Mouse (Mus musculus) urinary bladder, postnatal 25 days (tissue): Measurements from ENCODE around the gene Rpa2.
A peak's percentile ranks its signal among the peaks of the same experiment; 100 is the strongest.
"Not testable (repeated sequence)": the region's sequence is repeated elsewhere in the genome, so short reads cannot be mapped to it uniquely, and the experiment has no call there.

Experiments
- DNase-seq: peaks from one replicate; pipeline ENCODE4 v3.0.0; 2022; ENCODE audit warnings: low spot score

Gene Rpa2

DNA sequence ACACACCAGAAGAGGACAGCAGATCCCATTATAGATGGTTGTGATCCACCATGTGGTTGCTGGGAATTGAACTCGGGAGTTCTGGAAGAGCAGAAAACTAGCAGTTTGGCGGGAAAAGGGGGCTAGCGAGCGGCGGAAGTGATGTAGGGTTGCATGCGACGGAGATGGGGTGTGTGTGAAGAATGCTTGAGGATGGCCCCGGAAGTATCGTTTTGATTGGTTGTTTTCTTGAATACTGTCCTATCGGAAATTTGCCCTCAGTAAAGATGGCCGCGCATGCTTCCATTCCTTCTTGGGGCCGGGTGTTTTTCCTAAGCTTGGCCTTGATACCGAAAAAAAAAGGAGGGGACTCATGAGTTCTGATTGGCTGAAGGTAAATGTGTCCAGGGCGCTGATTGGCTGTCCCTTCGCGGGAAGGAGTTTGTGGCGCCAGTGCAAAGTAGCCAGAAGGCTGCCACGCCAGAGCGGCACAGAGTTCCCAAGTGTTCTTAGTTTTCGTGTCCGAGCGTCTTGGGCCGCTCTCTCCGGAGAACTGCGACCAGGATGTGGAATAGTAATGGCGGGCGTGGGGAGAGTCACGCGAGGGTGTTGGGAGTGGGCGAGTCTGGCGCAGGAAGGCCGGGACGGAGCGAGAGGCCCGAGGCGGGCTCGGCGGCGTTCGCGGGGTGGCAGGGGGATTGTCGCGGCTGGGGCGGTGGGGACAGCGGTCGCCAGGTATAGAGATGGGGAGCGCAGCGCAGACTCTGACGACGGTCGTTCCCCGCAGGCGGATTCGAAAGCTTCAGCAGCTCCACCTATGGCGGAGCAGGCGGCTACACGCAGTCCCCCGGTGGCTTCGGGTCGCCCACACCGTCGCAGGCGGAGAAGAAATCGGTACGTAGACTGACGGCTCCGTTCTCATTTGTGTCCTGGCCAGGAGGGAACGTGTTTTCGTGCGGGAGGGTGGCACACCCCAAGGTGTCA lies at the start of gene Rpa2:
TSS of gene Rpa2 (plus strand) at position 419 of the 963 bp plus-strand sequence.
- DNase-seq, result peak; percentile 94

DNA sequence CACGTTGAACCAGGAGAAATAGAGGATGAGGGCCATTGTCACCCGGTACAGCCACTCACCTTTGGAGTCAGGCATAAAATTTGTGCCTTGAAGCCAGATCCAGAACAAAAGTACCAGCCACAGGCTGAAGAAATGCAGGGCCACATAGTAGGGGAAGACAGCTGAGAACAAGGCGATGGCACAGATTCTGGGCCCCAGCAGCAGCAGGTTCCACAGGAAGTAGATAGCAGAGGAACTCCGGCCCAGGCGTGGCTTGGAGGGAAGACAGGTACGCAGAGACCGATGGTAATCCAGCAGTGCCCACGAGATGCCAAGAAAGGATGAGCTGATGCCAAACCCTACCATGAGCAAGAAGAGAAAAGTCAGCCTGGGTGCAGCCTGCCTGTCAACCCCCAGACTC lies 39.9 kb upstream of the Rpa2 start:
- DNase-seq, result no peak

DNA sequence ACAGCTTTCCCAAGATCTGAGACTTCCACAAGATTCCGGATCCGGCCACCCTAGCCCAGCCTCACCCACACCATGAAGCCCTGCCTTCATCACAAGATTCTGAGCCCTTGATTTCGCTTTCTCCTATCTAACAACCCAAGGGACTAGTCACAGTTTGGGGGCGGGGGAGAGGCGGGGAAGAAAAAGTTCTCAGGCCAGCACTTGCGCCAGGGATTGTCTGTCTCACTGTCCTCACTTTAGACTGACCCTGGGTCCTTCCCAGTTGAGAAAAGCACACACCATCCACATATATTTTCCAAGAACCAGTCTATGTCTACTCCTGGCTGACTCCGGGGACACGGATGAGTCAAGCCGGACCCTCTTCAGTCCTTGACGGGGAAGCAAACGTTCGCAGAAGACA lies 36.5 kb upstream of the Rpa2 start:
- no peak for DNase-seq

DNA sequence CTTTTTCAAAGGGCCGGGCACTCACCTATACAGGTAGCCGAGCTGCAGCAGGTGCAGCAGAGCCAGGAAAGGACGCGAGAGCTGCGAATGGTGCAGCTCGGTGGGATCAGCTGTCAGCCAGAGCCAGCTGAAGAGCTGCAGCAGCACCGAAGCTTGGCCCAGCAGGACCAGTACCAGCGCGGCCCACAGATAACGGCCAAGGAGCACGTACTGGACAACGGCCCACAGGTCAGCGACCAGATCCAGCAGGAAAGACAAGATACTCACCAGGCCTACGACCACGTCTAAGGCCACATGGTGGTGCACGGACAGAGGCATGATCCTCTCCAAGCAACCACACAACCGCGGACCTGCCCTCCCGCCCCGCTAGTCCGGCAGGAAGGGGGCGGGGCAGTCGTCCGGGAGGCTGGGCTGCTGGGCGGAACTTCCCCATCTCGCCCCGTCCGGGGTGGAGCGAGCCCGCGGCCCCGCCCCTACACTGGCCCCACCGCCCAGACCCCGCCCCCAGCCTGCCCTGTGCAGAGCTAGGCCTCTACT lies 35.9 kb upstream of the Rpa2 start, which contains the start of gene Xkr8:
TSS of gene Xkr8 (minus strand) at position 399 of the 537 bp plus-strand sequence.
- peak; percentile 93 for DNase-seq

DNA sequence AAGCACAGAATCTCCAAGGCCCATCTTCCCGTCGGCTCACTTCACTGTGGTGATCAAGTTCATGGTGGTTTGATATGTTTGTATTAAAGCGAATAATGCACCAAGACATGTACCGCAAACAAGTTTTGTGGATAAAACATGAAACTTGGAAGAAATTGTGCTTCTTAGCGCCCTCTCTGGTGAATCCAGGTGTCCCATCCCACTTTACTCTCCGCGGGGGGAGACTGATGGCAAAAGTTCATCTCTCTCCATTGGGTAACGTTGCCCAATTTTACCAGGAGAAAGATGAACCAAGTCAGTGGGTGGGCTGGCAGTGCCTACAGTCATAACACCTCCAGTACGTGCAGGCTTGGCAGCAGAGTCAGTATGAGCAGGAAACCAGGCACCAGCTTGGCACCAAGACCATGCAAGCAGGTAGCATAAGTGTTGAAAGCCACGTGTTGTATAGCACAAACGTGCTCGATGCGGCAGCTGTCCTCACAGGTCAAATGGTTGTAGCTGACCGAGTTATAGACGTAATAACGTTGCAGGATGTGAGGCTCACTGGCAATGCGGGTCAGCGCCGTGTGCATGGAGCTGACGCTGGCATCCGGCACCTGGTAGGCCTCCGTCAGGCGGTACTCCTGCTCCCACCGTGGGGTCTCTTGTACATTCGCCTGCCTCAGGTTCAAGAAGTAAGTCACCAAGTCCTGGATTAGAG lies 34.9 kb upstream of the Rpa2 start:
- no peak for DNase-seq

DNA sequence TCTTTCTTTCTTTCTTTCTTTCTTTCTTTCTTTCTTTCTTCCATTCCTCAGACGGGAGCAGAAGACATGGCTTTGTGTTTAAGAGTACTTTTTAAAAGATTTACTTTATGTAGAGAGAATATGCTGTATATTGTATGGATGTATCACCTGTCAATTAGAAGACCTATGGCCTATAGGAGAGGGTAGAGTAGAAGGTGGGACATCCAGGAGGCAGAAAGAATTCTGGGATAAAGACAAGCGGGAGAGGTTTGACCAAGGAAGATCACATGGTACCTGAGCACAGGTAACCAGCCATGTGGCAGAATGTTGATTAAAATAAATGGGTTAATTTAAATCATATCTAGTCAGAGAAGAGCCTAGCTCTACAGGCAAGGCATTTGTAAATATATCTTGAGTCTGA lies 33.4 kb upstream of the Rpa2 start:
- no peak for DNase-seq

DNA sequence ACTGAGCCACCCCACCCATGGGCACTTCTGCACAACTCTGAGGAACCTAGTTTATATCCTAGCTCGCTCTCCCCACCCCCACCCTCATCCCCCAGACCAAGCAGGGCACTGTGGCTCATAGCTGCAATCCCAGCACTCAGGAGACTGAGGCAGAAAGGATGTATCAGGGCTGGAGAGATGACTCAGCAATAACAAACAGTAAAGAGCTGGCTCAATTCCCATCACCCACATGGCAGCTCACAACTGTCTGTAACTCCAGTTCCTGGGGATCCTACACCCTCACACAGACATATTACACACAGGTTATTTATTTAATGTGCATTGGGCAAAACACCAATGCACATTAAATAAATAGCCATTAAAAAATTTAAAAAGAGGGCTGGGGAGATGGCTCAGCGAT lies 32.7 kb upstream of the Rpa2 start:
- no peak for DNase-seq

DNA sequence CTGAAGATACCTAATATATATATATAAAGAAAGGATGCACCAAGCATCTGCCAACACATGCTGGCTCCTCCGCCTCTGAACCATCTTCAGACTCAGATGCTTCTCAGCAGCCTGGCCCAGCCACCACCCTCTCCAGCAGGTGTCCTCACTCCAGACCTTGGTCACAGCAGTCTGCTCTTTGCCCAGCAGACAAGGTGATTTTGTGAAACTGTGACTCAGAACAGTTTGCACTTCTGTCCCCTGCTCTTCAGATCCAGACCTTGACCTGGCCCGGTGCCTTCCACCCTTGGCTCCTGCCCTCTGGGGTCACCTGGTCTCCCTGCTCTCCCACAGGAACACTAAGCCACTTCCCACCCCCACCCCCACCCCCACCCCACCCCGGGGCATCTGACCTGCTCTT lies 32.2 kb upstream of the Rpa2 start:
- no peak for DNase-seq

DNA sequence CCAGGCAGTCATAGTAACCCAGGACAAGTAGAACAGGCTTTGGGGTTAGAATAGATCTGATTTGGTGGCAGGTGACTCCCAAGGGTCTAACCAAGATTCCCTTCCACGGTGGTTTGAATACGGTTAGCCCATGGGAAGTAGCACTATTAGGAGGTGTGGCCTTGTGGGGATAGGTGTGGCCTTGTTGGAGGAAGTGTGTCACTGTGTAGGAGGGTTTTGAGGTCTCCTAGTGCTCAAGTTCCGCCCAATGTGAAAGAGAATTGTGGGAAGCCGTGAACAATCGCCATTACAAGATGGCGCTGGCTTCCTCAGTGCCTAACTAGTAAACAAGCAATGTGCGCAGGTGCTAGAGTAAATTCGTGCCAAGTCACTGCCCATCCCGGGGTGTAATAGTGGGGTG lies 31.0 kb upstream of the Rpa2 start:
- DNase-seq, result not testable (repeated sequence)

DNA sequence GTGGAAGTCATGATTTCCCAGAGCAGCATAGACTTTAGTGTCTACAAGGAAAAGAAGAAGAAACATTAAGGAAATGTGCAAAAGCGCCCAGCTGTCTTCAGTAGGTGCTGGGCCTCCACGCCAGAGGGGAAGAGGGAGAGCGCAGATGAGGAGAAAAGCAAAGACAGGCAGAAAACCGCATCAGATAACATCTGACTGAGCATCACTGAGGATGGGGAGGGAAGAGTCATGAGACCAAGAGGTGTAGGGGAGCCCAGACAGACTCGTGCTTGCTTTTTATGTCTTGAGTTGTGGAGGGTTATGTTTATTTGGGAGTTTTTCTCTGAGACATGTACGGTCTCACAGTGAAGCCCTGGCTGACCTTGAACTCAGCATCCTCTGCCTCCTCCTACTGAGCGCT lies 26.6 kb upstream of the Rpa2 start:
- DNase-seq, result no peak

DNA sequence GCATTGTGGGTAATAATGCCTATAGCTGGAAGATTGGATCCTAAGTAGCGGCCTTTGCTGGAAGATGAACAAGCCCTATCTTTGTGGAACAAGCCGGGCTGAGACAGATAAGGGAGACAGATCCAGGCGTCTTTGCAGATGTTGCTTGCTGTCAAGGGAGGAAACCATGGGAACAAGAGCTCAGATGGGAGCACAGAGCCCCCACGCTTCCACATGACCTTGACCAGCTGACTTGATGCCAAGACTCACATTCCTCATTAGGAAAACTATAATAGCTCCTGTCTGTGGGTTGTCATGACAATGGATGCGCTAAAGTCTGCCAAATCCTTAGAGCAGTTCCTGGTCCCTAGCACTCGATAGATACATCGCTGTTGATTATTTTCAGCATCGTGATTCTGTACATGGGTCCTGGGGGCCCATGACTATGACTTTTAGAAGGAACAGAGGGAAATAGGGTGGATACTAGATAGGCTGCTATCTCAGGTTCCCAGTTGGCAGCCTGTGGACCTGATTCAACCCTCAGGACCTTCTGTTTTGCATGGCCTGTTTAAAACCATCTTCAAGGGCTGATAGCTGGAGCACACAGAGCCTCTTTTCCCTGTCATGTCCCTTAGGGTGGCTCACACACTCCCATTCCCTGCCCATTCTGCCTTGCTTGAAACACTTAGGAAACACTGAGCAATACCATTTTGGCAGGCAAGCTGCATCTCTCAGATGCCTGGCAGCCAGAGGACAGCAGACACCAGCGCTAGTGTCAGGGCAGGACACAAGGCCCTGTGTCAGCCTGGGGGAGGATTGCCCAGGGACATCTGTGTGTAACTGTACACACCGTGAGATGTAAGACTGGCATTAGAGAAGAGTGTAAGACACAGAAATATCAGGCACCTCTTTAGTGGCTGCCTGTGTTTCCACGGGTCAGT lies 23.9 kb upstream of the Rpa2 start:
- no peak for DNase-seq

DNA sequence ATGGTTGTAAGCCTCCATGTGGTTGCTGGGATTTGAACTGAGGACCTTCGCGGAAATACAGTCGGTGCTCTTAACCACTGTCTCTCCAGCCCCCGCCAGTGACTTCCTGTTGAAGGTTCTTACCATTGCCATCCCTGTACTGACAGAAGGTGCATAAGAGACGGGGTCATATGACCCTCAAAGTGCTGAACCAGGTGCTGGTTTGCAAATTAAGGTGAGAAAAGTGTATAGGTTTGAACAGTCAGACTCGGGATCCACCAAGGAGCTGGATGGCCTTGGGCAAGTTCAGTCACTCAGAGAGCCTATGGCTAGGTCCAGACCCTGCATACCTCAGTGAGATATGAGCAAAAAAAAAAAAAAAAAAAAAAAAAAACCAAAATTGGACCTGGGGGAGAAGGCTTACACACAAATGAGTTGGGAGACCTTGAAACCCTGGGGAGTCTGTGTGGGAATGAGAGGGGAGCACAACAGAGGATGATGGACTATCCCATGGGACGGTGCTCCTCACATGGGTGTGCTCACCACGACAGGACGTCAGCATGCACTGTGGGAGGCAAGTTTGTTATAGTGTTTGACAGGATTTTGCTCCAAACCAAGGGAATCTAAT lies 21.1 kb upstream of the Rpa2 start:
- no peak for DNase-seq

DNA sequence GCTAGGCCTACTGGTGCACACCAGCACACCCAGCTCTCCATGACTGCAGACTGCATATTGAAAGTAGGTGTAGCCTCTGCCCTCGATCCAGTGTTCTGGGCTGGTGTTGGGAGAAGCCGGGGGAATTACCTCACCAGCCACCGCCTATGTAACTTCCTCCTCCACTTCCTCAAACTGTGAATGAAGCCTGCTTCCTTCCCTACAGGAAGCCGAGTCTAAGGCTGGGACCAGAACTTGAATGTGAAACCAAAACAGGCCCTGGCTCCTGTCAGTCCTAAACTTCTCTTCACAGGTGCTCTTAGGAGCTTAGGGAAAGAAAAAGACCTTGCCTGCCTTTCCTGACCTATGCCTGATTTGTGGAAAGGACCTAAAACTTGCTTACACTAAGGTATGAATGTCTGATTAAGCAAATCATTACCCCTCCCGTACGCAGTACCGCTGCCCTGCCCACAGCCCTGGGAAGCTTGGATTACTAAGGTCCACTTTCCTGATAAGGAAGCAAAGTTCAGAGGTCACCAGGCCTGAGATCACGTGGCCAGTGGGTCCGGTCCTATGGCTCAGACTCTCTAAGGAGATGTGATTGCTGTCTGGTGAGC lies 20.4 kb upstream of the Rpa2 start:
- DNase-seq, result no peak

DNA sequence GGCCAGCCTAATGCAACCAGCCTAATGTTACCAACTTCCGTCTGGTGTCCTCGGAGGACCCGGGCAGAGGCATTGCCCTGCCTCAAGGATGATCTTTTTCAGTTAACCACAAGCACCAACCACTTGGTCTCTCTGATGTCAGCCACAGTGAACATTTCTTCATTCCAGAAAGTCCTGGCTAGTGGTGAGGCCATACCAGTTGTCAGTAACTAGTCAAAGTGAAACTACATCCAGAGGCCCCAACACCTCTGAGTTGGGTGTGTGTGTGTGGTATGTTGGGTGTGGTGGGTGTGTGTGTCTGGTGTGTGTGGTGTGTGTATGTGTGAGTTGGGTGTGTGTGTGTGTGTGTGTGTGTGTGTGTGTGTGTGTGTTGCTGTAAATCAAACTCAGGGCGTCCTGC lies 19.4 kb upstream of the Rpa2 start:
- DNase-seq, result no peak

DNA sequence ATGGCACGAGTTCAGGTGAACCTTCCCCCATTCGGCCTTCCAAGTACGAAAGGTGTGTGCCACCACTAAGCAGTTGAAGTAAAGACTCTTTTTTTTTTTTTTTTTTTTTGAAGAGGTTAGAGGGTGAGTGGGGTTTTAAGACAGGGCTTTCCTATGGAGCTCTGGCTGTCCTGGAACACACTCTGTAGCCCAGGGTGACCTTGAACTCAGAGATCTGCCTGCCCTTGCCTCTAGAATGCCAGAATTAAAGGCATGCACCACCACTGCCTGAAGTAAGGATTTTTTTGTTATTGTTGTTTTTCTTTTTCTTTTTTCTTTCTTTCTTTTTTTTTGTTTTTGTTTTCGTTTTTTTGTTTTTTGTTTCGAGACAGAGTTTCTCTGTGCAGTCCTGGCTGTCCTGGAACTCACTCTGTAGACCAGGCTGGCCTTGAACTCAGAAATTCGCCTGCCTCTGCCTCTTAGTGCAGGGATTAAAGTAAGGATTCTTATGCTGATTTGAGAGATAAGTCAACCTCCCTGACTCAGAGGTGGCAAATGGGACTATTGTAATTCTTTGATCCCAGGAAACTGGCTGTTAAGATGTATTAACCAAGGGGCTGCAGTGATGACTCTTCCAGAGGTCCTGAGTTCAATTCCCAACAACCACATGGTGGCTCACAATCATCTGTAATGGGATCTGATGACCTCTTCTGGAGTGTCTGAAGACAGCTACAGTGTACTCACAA lies 18.7 kb upstream of the Rpa2 start:
- DNase-seq, result no peak

DNA sequence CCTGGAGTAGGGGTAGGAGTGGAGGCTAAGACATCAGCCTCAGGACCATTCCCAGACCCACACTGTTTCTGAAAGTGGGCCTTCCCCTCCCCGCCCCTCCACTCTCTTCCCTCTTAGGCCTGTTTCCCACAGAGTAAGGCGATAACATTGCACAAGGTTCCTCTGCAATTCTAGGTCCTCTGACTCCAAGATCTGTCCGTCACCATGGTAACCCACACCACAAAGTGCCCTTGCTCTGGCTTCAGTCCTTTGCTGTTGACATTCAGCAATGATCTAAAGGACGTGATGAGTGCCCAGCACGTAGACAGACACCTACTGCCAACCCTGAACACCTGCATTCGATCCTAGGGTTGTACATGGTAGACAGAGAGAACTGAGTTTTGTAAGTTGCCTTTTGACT lies 15.1 kb upstream of the Rpa2 start:
- no peak for DNase-seq

DNA sequence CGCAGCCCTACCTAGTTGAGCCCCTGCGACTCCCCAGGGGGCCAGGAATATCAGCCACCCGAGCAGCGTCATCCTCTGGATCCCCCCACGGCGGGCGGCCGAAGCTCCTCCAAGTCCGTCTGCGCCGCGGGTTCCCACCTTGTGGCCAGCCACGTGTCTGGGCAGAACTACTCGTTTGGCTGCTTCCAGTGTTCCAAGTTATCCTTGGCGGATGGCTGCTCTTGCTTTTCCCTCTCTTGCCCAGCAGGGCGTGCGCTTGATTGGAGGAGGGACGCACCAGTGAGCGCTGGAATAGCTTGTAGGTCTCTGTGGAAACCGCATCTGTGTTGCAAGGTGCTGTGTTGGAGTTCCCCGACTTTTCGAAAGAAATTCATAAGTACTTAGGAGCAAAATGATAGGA lies 11.2 kb upstream of the Rpa2 start, which contains the start of gene Smpdl3b:
TSS of gene Smpdl3b (minus strand) at position 279 of the 400 bp plus-strand sequence.
- DNase-seq, result peak; percentile 63

DNA sequence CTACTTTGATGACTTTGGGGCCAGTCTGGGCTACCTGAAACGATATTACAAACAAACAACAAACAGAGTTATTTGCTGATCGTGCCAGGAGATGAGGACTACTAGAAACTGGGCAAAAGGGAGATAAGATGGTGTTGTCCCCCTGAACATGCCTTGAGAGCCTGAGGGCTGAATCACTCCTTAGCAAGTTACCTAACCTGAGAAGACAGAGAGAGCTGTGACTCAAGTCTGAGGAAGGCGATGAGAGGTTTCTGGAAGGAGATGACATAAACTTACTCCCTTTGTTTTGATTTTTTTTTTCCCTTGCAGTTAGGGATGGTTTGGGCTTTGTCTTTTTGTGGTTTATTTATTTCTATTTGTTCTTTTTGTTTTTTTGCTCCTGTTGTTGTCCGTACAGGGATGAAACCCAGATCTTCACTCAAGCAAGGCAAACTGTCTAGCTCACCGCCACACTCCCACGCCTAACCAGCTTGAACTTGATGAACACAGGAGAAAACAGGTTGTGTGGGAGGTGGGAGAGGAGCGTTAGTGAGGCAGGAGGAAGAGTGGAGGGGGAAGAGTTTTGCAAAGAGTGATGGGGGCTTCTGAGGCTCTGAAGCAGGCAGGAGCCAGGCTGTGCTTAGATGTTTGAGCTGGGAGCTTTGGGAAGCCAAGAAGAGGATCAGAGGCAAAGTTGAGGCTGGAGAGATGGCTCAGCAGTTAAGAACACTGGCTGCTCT lies 10.3 kb upstream of the Rpa2 start:
- no peak for DNase-seq

DNA sequence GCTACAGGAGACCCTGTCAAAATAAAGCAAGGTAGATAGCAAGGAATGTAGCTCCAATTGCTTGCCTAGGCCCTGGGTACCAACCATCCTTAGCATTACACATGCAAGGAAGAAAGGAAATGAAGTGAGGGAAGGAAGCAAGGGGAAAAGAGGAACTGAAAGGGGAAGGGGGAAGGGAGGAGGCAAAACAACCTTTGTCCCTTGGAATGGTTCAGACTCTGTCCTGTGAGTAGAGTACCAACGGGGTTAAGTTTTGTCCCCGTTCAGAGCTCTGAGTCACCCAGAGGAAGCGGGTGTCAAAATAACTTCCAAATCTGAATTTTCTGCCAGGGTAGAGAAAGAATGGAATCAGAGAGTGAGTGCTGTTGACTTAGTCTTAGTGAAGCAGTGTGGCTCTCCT lies 7.8 kb upstream of the Rpa2 start:
- no peak for DNase-seq

DNA sequence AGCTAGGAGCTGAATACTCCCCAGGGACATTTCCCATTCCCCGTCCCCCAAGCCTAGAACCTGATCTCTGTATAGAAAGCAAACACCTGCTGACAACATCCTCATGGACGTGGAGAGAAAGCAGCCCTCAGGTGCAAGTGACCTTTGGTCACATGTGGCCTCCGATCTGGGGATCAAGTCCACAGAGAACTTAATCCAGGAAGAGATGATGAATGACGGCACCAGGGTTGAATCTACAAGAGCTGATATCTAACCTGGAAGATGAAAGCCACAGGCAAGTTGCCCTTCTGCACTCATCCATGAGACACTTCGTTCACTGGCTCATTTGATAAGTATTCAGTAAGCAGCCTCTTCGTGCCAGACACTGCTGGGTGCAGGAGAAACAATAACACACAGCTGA lies 5.5 kb upstream of the Rpa2 start:
- no peak for DNase-seq
